Mouse (Mus musculus) liver, embryonic 14.5 days (tissue): ENCODE results near the gene Secisbp2. TPM values are rescaled to one million over a fixed set of nuclear protein-coding genes. Genes with fewer than 3 reads are reported as not detected.
A peak's percentile ranks its signal among the peaks of the same experiment; 100 is the strongest.

Source experiments
- ATAC-seq: fragments of 200-750 bp; cut with Nextera tagmentation; 2 replicates; pipeline ENCODE4 v1.8.0; 2017; ENCODE audit warnings: moderate number of reproducible peaks, mild to moderate bottlenecking, moderate library complexity; ENCODE audit not compliant: insufficient read depth
- DNase-seq, 3 experiments: peaks; one replicate each; pipeline ENCODE4 v3.0.0-alpha.2; 2012 to 2013; ENCODE audit warnings: low read depth in 3 of 3, low spot score in 3 of 3
- H3K27ac ChIP-seq: fragments of 300-500 bp; sonication (generic); 2 replicates; pipeline ENCODE4 v1.5.1; 2014; ENCODE audit warnings: moderate library complexity, mild to moderate bottlenecking, control low read depth, inconsistent platforms
- H3K27me3 ChIP-seq: fragments of 300-500 bp; sonication (generic); 2 replicates; pipeline ENCODE4 v1.6.1; 2014; ENCODE audit warnings: mild to moderate bottlenecking, low read length, moderate library complexity; ENCODE audit not compliant: control insufficient read depth, insufficient read depth
- H3K36me3 ChIP-seq: fragments of 300-500 bp; sonication (generic); replicated peaks from 2 replicates; pipeline ENCODE4 v1.6.1; 2014; ENCODE audit warnings: low read depth; ENCODE audit not compliant: control insufficient read depth, insufficient read depth
- H3K4me1 ChIP-seq, 2 experiments: fragments of 200-500 bp in 1 of 2; fragments of 300-500 bp in 1 of 2; sonication (generic) in 1 of 2; replicated peaks; 2 replicates each; pipeline ENCODE4 v1.6.1; 2012 to 2014; ENCODE audit warnings: antibody characterized with exemption in 1 of 2, inconsistent platforms in 1 of 2, low read length in 1 of 2; ENCODE audit not compliant: control insufficient read depth in 2 of 2, insufficient read depth in 2 of 2
- H3K4me2 ChIP-seq: fragments of 300-500 bp; sonication (generic); 2 replicates; pipeline ENCODE4 v1.6.1; 2014; ENCODE audit warnings: low read depth, mild to moderate bottlenecking, control low read depth, moderate library complexity
- H3K4me3 ChIP-seq, 2 experiments: fragments of 200-500 bp in 1 of 2; fragments of 300-500 bp in 1 of 2; sonication (generic) in 1 of 2; 2 replicates each; pipeline ENCODE4 v1.5.1; 2012 to 2014; ENCODE audit warnings: low read depth in 2 of 2, low read length in 2 of 2, mild to moderate bottlenecking in 2 of 2, control low read depth in 1 of 2, inconsistent platforms in 1 of 2, moderate library complexity in 1 of 2; ENCODE audit not compliant: insufficient read depth in 1 of 2
- H3K9ac ChIP-seq: fragments of 300-500 bp; sonication (generic); replicated peaks from 2 replicates; pipeline ENCODE4 v1.6.1; 2014; ENCODE audit warnings: mild to moderate bottlenecking, control low read depth, moderate library complexity
- H3K9me3 ChIP-seq: fragments of 300-500 bp; sonication (generic); 2 replicates; pipeline ENCODE4 v1.6.1; 2016; ENCODE audit warnings: low read length, mixed read lengths; ENCODE audit not compliant: control insufficient read depth
- CTCF ChIP-seq: IDR thresholded peaks from 2 replicates; pipeline ENCODE4 v1.5.1; 2016; ENCODE audit warnings: antibody characterized with exemption, low read depth, control low read depth
- EP300 ChIP-seq: IDR thresholded peaks from 2 replicates; pipeline ENCODE4 v1.6.1; 2016; ENCODE audit warnings: antibody characterized with exemption, low read depth
- WGBS: fragments of 180-500 bp; shearing (Covaris S2); extraction: QIAGEN DNeasy Blood & Tissue Kit; methylation state at CpG from one replicate; pipeline ENCODE4 v1.1.7; 2014; ENCODE audit not compliant: insufficient replicate concordance; 5-methylcytosine and 5-hydroxymethylcytosine counted together
- polyA plus RNA-seq, 2 experiments: library from polyadenylated mRNA; depleted of rRNA in 1 of 2; stranded (reverse) in 1 of 2; unstranded in 1 of 2; fragments of >200 nt; fragmentation: Nextera tagmentation in 1 of 2; extraction: Ambion mirVana in 1 of 2; gene quantifications; 2 replicates each; pipeline versions ENCODE4 v1.2.1 to v1.2.3; 2012 to 2014

Secisbp2 gene
- polyA plus RNA-seq, 2 experiments: 11.8 to 12.2 TPM

GRCm38 (mm10) chr13:51617861-51618260 lies 33.6 kb upstream of the Secisbp2 start:
- H3K9ac ChIP-seq: no peak overlapping the region
- H3K4me1 ChIP-seq: peaks cover 0 to 5% of the 10 kb centered on the region in 2 experiments; a peak in 1 of 4 replicates
- peak; percentile 84 for TF ChIP-seq CTCF
- no peak for TF ChIP-seq EP300
- 20% methylated on average over 6 of the region's 6 CpGs for WGBS
- H3K4me2 ChIP-seq: no peak overlapping the region
- H3K9me3 ChIP-seq: no peaks in the 10 kb centered on the region
- H3K27me3 ChIP-seq: no peaks in the 10 kb centered on the region
- H3K36me3 ChIP-seq: no peaks in the 10 kb centered on the region
- ATAC-seq (no peak), DNase-seq (peak in 2 of 3 experiments; percentile 9 to 30)
- H3K27ac ChIP-seq: no peak overlapping the region
- no peak overlapping the region for H3K4me3 ChIP-seq

GRCm38 (mm10) chr13:51618602-51619001 lies 32.9 kb upstream of the Secisbp2 start:
- H3K4me1 ChIP-seq: peaks cover 0 to 5% of the 10 kb centered on the region in 2 experiments; a peak in 1 of 4 replicates
- H3K36me3 ChIP-seq: no peaks in the 10 kb centered on the region
- H3K9me3 ChIP-seq: no peaks in the 10 kb centered on the region
- no peak overlapping the region for H3K27ac ChIP-seq
- no peak overlapping the region for H3K4me2 ChIP-seq
- H3K9ac ChIP-seq: no peak overlapping the region
- DNase-seq (no peak), ATAC-seq (no peak)
- WGBS: 26% methylated on average over 7 of the region's 9 CpGs
- no peak overlapping the region for H3K4me3 ChIP-seq
- TF ChIP-seq EP300 (no peak), CTCF (no peak)
- H3K27me3 ChIP-seq: no peaks in the 10 kb centered on the region

GRCm38 (mm10) chr13:51622626-51623025 lies 28.9 kb upstream of the Secisbp2 start:
- no peaks in the 10 kb centered on the region for H3K4me1 ChIP-seq
- WGBS: 72% methylated on average over 5 of the region's 5 CpGs

GRCm38 (mm10) chr13:51623678-51624077 lies 27.8 kb upstream of the Secisbp2 start:
- H3K27me3 ChIP-seq: no peaks in the 10 kb centered on the region
- H3K4me1 ChIP-seq: no peaks in the 10 kb centered on the region
- no peak overlapping the region for H3K4me2 ChIP-seq
- no peak for ATAC-seq
- 64% methylated on average over 2 of the region's 2 CpGs for WGBS
- H3K9me3 ChIP-seq: no peaks in the 10 kb centered on the region
- H3K36me3 ChIP-seq: no peaks in the 10 kb centered on the region
- no peak overlapping the region for H3K4me3 ChIP-seq
- no peak overlapping the region for H3K9ac ChIP-seq
- DNase-seq: no peak
- TF ChIP-seq EP300 (no peak), CTCF (no peak)
- H3K27ac ChIP-seq: no peak overlapping the region

More at GRCm38 (mm10) chr13:51622626-51623025, 28.9 kb upstream of the Secisbp2 start:
- DNase-seq (no peak), ATAC-seq (no peak)
- no peak overlapping the region for H3K27ac ChIP-seq
- H3K36me3 ChIP-seq: no peaks in the 10 kb centered on the region
- H3K4me3 ChIP-seq: no peak overlapping the region
- TF ChIP-seq EP300 (no peak), CTCF (no peak)
- no peak overlapping the region for H3K4me2 ChIP-seq
- no peaks in the 10 kb centered on the region for H3K27me3 ChIP-seq
- H3K9me3 ChIP-seq: no peaks in the 10 kb centered on the region
- no peak overlapping the region for H3K9ac ChIP-seq

- no peak for TF ChIP-seq CTCF
- no peak for TF ChIP-seq EP300
- Histone ChIP-seq H3K27me3 (no peaks in the 10 kb centered on the region), H3K27ac (no peak overlapping the region), H3K36me3 (no peaks in the 10 kb centered on the region), H3K4me1 (no peaks in the 10 kb centered on the region), H3K9ac (no peak overlapping the region), H3K4me3 (no peak overlapping the region), H3K9me3 (no peaks in the 10 kb centered on the region), H3K4me2 (no peak overlapping the region)
- ATAC-seq (no peak), DNase-seq (no peak)
- WGBS: 41% methylated on average over 6 of the region's 6 CpGs
These were observed 23.1 kb upstream of the Secisbp2 start for GRCm38 (mm10) chr13:51628273-51628848.
